Mouse (Mus musculus) fibroblast of lung, adult 2 months (primary cell): ENCODE data around the gene Inhba.

Experiments
- DNase-seq: peaks from one replicate; pipeline ENCODE4 v3.0.0-alpha.2; 2011; ENCODE audit warnings: low read depth

The Inhba gene

DNA sequence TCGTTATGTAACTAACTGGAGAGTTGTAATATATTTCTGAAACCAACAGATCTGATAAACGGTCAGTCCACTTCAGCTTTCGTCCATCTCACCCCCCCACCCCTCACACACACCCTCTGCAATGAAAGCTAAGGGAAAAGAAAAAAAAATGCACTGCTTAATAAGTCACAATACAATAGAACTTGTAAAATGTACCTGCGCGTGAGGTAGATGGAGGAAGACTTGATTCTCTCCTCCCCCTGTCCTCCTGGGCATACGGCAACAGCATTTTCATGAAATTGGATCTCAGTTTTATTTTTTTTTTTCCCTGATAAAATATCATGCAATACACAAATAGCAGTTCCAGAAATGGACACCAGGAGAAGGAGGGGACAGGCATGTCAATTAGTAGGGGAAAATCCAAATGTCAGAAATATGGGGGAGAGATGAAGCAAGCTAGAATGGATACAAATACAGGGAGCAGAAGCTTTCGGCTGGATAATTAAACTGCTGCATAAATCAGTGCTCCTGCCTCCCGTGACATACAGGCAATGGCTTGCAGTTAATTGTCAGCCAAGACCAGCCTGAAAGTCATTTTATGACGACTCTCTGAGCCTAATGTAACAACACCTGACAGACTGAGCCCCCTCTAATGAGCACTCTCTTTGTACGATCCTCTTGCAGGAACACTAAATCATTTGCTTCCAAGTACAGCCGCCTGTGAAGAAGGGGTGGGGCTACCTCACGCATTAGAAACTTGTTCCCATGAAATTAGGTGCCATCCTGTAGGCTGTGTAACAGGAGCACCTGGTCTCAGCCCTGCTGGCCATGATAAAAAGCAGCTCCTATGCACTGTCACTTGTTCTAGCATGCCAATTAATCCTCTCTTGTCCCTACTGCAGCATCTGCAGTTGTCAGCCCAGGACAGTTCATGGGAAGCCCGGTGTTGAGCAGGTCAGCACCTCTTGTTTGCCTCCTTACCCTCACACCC is 11.7 kb downstream of the Inhba start:
- no peak for DNase-seq

DNA sequence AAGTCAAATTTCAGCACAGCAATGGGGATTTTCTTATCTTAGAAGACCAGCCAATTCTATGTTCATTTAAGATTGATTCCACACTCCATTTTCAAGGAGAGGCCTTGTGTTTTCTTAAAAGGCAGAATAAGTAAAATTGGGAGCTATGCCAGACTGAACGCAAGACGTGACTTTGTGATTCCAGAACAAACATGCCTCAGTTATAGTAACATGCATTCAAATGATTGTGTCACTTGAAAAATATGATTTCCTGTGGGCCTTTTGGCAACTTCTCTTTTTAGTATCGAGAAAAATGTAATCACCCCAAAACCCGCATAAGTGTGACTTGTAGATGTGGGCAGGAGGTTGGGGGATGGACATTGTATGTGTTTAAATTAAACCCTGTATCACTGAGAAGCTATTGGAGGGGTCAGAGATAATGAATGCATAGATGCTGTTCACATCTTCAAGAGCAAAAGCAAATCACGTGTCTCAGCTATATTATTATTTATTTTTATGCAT is 19.0 kb downstream of the Inhba start:
- no peak for DNase-seq

DNA sequence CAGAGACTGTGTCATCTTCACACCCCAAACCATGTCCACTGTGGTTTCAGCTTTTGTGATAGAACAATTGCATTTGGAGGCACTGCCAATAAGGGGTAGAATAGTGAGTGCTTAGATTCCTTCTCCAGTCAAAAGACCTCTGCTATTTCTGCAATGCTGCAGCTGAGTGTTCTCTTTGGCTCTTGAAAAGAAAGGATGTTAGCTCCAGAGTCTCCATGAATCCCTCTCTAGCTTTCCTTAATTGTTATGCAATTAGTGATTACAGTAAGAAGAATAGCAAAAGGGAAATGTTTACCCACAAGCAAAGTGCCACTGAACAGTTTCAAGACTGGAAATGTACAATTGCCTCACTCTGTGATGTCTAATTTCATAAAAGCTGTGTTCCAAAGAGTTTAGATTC is 20.8 kb downstream of the Inhba start:
- no peak for DNase-seq

DNA sequence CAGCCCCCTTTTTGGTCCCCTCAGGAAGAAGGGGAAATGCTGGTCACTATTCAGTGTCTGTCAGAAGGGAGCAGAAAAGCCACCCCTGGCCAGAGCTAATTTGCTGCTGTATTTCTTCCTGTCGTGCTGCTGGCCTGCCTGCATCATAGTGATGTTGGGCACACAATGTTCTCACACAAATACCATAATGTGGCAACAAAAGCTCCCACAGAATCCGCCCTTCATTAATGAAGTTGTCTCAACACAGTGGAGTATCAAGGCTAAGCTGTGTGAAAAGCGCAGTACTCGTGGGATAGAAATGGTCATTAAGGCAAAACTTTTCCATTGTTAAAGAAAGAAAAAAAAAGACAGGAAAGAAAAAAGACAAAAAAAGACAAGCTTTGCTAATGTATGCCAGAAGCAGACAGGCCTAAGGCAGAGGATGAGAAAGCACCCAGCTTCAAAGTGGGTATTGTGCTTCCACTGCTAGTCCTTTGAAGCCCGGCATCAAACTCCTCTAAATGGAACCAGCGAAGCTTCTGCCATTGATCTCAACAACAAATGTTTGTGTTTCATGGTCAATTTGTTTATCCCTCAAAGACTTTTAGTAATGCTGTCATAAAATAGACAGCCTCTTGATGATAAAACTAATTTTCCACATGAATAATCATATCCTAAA is 21.4 kb downstream of the Inhba start:
- no peak for DNase-seq

DNA sequence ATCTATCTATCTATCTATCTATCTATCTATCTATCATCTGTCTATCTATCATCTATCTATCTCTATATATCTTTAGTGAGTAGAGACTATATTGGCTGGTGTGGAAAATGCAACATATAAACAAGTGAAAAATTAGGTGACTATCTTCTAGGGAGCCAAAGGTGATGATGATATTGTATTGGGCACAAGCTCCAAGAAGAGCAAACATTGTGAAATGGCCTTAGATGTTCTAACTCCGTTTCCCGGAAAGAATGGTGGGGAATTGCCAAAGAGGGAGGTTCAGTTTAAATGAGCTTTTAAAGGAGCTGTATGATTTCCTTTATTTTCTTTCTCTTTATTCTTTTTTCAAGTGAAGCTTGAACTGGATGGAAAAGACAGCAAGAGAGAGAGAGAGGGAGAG is 57.4 kb downstream of the Inhba start:
- DNase-seq, result no peak

DNA sequence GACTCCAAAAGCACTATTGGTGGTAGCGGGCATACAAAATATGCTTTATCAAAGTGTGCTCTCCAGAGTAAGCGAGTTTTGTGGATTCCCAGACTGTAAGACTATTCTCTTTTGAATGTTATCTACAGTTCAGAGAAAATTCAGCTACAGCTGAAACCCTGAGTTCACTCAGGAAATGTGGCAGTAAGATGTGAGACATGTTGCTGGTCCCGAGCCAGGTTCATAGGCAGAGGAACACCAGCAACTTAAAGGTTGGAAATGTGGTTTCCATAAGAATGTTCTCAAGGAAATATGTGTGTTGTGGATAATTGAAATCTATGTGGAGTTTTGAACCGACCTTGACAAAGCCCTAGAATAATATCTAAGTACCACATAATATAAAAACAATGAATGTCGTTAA is 65.6 kb downstream of the Inhba start:
- no peak for DNase-seq

DNA sequence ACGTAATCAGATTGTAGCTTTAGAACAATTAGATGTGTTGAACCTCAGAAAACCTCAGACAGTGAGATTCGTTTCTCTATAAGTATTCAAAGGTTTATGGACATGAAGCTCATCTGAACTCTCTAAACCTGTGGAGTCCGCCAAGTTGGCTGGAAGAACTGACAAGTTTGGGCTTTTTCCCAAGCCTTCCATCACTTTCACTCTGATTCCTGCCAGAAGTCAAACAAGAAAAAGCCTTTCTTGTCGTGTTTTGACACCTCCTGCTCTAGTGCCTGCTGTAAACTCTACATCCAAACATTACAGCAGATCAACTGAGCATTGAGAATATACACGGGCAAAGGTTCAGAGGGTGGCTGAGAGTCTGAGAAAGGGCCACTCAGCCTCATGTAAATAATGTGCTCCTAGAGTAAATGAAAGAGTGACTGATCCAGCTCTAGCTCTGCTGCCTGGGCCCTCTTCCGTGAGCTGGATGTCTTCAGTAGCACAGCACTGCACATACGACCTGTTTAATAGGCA is 66.6 kb downstream of the Inhba start:
- no peak for DNase-seq

DNA sequence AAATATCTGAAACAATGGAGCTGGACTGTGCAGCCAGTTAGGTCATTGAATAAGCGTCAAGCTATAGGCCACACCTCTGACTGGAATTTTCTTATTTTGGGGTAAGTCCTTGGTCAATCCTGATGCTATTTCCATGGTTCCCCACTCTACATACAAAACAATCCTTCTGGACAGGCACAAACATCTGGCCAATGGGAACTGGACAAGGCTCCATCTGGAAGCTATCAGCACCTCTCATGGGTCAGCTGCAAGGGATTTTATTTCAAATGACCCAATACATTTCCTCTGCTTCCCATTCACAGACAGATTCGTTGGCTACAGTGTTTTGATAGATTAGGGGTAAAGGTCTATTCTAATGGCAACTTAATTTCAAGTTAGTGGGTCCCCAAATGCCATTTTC is 68.6 kb downstream of the Inhba start:
- no peak for DNase-seq
